Mouse (Mus musculus) neutrophil, adult 5-6 weeks (primary cell): Measurements from ENCODE around the gene Foxp1. TPM values are rescaled to one million over a fixed set of nuclear protein-coding genes. Genes with fewer than 3 reads are reported as not detected.

Experiments used
- ATAC-seq: fragments of 151-379, 151-347 bp; 2 replicates; pipeline ENCODE4 v1.8.0; 2017; ENCODE audit warnings: mild to moderate bottlenecking, moderate TSS enrichment; ENCODE audit not compliant: insufficient number of reproducible peaks, poor library complexity, low FRiP score, severe bottlenecking; ENCODE audit errors: extremely low read depth
- total RNA-seq: library from RNA; stranded (forward); fragments of 200-1000 nt; gene quantifications from 2 replicates; pipeline ENCODE4 v1.2.3, GENCODE M21; 2017

Gene Foxp1
- total RNA-seq, 1 experiment from 2014 or later = 448 TPM

GRCm38 (mm10) chr6:99453763-99454520, 68.6 kb downstream of the Foxp1 start:
- no peak for ATAC-seq

GRCm38 (mm10) chr6:99452638-99453185, 69.8 kb downstream of the Foxp1 start:
- ATAC-seq = peak; percentile 84

- ATAC-seq = no peak
Observed at GRCm38 (mm10) chr6:99451479-99451878, 71.0 kb downstream of the Foxp1 start.

DNA sequence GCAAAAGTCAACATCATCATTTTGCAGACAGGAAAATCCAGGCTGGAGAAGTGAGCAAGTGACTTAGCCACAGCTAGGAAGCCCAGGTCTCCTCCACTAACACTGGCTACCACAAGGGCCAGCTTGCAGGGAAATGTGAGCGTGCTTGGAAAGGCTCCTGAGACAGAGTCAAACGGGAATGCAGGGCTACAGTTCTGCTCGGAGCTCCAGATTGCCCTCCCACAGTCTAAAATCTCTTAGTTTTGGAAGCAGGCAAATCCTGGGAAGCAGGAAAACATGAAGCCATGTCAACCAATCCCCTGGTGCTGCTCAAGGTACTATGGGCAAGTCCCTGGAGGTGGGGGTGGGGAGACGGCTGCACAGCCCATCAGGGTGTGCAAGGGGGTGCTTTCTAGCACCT, 75.1 kb downstream of the Foxp1 start:
- no peak for ATAC-seq

- ATAC-seq = no peak
Observed at GRCm38 (mm10) chr6:99446801-99447415, 75.6 kb downstream of the Foxp1 start.

GRCm38 (mm10) chr6:99443460-99443859, 79.1 kb downstream of the Foxp1 start:
- ATAC-seq = no peak

DNA sequence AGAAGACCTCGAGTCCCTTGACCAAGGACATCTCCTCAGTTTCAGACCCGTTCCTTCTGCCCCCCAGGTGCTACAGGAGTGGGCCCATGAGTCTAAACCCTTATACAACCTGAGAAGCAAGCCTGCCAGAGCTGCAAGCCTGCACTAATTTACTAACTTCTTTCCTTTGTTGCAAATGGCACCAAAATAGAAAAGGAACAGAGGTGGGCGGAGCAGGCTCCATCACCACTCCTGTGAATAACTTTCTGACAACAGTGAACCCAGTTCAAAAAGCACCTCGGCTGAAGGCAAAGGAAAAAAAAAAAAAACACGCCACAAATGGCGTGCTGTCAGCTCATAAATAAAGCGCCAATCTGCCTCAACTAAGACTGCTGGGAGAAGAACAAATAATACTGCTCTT, 81.4 kb downstream of the Foxp1 start:
- ATAC-seq = no peak

GRCm38 (mm10) chr6:99440606-99441005, 81.9 kb downstream of the Foxp1 start:
- no peak for ATAC-seq

GRCm38 (mm10) chr6:99439878-99440361, 82.6 kb downstream of the Foxp1 start:
- ATAC-seq = no peak

DNA sequence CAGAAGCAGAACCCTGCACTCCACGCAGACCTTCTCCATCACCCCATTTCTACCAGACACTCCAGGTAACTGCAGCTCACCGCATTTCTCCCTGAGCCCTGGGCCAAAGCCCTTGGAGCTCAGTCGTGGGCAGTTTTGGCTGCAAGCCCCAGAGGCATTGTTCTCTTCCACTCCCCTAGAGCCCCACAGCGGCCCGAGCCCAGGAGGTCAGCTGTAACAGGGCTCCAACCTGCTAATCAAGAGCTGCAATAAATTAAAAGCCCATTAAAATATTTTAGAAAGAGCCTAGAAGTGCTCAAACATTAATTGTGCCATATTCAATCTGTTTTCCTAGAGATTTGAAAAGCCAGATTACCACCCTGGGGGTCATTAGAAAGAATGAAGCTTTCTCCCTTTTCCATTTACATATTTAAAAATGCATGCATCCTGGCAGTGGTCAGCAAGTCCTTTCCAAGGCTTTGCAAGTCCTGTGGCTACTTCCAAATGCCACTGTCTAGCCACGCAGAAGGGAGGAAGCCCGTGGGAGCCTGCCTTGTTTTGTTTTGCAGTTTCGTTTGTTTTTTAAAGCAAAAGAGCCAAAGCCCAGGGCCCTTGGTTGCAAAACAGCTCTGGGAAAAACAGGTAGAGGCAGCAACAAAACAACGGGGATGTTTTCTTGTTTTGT, 83.2 kb downstream of the Foxp1 start:
- no peak for ATAC-seq

DNA sequence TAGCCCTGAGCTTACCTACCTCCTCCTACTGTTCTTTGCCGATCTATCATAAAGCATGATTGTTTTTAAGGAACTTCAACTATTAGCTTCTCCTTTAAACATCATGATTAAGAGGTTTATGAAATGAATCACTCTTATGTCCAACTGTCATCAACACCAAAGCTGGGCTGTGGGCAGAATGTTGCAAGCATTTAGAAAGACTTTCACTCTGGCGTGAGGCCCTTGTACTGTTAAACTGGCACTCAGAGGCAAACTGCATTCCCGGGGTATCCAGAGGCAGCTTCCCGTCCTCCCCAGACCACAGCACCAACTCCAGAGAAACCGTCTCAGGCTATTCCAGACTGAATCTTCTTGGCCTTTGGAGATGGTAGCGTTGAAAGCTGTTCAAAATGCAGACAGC, 86.2 kb downstream of the Foxp1 start:
- peak; percentile 49 for ATAC-seq

DNA sequence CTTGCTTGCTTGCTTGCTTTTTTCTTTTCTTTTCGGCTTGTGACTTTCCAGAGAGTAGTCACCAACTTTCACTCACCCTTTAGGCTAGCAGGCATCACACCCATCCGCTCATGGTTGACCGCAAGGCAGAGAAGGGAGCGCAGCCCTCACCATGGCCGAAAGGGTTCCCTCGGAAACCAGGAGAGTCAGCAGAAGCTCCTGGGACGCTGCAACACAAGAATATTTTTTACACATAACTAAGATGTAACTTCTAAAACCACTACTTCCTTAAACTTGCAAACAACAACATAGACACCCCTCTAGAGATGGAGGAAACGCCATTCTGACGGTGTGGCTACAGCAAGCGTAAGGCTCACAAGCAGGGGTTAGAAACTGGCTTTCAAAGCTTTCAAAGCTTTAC, 87.4 kb downstream of the Foxp1 start:
- peak; percentile 66 for ATAC-seq

DNA sequence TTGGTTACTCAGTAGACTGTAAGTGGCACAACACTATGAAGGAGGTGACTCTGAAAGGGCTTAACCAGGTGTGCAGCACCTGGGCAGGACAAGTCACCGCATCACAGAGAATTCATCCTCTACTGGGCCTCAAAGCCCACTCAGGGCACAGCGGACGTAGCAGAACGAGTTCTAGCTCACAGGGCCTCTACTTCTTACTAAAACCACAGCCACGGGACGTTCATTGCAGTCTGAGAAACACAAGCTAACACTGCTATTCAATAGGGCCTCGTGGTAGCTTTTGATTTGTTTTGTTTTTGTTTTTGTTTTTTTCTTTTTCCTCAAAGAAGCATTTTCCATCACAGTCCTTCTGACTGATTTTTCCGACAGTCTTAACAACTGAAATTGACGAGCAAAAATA, 89.5 kb downstream of the Foxp1 start:
- no peak for ATAC-seq

DNA sequence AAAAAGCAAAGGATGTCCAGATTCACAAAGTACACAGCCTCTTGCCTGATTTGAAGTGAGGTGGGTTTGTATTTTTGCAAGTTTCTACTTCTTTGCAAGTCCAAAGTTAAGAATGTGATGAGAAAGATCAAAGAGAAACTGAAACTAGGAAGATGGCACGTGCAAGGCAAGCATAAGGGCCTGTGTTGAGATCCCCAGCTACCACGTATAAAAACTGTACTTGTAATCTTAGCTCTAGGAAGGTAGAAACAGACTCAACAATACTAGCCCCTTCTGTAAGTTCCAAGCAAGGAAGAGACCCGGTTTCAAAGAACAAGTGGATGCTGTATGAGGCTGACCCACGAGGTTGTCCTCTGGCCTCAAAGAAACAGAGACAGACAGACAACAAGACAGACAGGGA, 90.6 kb downstream of the Foxp1 start:
- ATAC-seq = no peak

- no peak for ATAC-seq
Observed at GRCm38 (mm10) chr6:99430560-99430959, 92.0 kb downstream of the Foxp1 start.

DNA sequence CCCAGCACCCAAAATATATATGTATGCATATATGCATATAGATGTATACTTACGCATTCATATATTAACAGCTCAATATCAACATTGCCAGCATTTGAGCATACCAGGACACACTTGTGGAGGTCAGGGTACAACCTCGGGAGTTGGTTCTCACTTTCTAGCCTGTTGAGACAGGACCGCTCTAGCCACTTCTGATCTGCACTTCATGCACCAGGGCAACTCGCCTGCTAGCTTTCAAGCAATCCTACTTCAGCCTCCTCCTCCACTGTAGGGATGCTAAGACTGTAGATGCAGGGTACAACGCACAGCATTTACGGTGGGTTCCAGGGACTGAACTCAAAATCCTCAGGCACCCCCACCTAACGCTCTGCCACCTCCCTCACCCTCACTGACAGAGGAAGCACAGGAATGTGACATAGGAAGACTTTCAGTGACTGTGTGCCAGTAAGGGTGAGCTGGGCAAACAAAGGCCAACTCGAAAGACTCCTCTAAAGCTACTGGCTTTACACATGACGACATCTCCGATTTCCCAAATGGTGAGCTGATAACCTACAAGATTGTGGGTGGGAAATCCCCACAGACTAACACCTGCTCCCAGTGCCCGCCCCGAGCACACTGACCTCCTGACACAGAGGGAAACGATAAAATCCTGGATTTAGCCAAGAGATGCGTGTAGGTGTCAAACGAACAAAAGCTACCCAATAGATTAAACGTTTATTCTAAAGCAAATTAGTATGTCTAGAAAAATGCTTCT, 93.0 kb downstream of the Foxp1 start:
- no peak for ATAC-seq

- ATAC-seq = no peak; the same call in 1 of the 2 replicates
Observed at GRCm38 (mm10) chr6:99428961-99429360, 93.6 kb downstream of the Foxp1 start.

- ATAC-seq = no peak
Observed at GRCm38 (mm10) chr6:99427301-99427700, 95.2 kb downstream of the Foxp1 start.

GRCm38 (mm10) chr6:99425044-99425443, 97.5 kb downstream of the Foxp1 start:
- no peak for ATAC-seq
